Mouse (Mus musculus) megakaryocyte, embryonic 14.5 days (primary cell): ENCODE data around the gene Eid1.

Experiments used
- FLI1 ChIP-seq: IDR thresholded peaks from 2 replicates; pipeline ENCODE4 v1.6.1; 2012; ENCODE audit warnings: low read length, inconsistent platforms, mixed read lengths
- GATA1 ChIP-seq: IDR thresholded peaks from 3 replicates; pipeline ENCODE4 v1.6.1; 2012; ENCODE audit warnings: mixed read lengths, low read length, inconsistent platforms, borderline replicate concordance

DNA sequence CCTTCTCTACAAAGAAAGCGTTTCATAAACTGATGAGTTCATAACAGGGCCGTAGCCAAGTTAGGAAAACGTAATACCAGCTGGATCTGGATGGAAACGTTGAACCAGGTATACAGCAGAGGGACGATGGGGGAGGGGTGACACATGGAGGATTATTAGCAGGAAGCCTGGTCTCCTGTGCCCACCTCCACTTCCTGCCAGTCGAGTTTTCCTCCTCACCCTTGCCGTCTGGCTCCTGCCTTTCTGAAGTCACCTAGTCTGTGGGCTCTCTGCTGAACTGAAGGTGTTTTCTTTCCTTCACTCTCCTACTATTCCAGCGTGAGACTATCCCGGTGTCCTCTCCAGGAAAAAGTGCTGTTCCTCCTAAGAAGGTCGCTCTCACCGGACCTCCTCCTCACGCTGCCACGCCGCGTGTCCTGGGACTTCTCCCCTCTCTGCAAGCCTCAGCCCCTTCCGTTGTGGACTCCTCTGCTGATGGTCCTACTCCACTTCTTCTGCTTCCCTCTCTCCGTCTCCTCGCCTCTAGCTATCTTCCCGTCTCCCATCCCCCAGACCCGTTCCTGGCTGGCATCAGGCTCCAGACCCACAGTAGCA is 12.3 kb upstream of the Eid1 start:
- no peak for TF ChIP-seq GATA1
- no peak for TF ChIP-seq FLI1
